Mouse (Mus musculus): ENCODE data around the gene Hmgcl.

The Hmgcl gene

DNA sequence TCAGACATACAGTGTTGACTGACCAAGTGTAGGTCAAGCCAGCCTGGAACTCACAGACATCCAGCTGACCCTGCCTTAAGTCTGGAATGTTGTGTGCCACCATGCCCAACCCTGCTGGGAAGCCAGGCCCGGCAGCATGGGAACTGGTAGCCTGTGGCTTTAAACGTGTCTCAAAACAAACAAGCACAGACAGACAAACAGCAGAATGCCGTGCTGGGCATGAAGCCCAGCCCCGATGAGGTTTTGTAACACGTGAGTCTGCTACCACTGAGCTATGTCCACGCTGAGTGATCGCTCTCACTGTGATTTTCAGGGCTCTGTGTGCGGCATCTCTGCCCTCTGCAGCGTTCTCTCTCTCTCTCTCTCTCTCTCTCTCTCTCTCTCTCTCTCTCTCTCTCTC, 9.6 kb downstream of the Hmgcl start:
- intact Hi-C loops (cut with DNase I): no loop called here

DNA sequence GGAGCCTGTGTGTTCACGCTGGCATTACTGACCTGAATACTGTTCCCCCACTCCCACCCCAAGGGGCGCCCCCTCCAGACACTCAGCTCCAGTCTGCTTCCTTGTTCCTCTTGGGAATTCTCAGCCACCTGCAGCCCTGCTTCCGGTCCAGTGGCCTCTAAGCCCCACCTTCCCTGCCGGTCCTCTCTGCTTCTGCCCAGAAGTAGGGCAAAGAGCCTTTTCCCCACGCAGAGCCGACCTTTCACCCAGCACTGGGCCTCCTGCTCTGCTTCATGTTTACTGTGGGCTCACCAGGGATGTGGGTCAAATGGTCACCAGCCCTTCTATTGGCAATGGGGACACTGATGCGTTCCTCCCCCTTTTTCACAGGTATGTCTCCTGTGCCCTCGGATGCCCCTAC, 12.1 kb downstream of the Hmgcl start:
- intact Hi-C loops (cut with DNase I): no loop called here

DNA sequence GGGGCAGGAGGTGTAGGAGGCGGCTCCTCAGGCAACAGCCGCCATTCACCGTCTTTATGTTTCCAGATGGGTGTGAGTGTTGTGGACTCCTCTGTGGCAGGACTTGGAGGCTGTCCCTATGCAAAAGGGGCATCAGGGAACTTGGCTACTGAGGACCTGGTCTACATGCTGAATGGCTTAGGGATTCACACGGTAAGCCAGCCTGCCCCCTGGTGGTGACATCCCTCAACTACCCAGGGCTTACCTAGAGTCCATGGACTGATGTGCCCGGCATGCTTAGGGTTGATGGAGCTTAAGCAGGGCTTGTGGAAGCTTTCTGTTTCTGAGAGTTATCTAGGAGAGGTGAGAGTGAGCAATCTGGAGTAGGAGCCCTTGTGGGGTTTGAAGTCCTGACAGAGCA, 14.5 kb downstream of the Hmgcl start:
- intact Hi-C loops (cut with DNase I): loop anchor here (10.0 kb wide), 1 partner anchor 194 kb away; no protein-coding TSS in a partner anchor

DNA sequence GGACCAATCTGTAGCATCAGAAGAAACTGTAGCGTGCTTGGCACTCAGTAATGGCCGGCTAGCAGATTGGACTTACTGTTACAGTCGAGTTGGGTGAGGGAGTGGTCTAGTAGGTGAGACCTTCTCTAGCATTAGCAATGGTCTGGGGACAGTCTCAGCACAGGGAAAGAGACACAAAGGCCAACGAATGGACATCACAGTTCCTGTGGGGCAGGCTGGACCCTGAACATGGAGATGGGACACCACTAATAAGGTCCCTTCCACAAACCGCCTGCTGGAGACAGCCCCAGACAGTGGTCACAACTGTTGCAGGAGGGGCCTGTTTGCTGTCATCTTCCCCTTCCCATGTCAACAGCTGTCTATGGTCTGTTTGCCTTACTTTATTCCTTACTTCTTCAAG, 15.5 kb downstream of the Hmgcl start:
- intact Hi-C loops (cut with DNase I): loop anchor here (10.0 kb wide), 1 partner anchor 193 kb away; no protein-coding TSS in a partner anchor

DNA sequence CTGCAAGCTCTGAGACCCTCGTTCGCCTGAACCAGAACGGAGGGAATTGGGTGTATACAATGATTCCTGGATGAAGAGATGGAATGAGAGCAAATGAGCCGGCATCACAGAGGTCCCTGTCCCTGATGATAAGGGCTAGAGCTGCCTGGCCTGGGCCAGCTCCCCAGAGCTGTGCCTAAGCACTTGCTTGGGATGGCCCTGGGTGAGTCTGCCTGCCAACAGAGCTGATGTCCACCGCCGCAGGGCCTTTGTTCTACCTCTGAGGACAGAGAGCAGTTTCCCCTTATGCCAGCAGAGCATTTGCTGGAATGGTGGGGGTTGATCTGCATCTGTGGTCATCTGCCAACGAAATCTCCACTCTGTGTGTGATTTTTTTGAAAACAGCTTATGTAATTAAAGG, 15.9 kb downstream of the Hmgcl start:
- intact Hi-C loops (cut with DNase I): loop anchor here (10.0 kb wide), 1 partner anchor 193 kb away; no protein-coding TSS in a partner anchor

DNA sequence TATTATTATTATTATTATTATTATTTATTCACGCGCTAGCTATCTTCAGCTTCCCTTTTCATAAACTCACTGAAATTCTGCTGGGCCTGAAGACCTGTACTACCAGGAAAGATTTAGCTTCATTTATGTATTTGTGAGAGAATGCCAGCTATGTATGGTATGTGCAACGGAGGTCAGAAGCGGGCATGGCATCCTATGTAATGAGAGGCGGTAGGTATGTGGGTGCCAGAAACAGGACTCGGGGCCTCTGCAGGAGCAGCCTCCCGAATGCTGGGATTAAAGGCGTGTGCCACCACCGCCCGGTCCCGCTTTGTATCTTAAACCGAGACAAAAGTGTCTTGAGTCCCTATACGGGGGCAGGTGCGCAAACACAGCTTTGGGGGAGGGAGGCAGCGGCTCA, 16.7 kb downstream of the Hmgcl start:
- intact Hi-C loops (cut with DNase I): loop anchor here (10.0 kb wide), 1 partner anchor 192 kb away; no protein-coding TSS in a partner anchor

DNA sequence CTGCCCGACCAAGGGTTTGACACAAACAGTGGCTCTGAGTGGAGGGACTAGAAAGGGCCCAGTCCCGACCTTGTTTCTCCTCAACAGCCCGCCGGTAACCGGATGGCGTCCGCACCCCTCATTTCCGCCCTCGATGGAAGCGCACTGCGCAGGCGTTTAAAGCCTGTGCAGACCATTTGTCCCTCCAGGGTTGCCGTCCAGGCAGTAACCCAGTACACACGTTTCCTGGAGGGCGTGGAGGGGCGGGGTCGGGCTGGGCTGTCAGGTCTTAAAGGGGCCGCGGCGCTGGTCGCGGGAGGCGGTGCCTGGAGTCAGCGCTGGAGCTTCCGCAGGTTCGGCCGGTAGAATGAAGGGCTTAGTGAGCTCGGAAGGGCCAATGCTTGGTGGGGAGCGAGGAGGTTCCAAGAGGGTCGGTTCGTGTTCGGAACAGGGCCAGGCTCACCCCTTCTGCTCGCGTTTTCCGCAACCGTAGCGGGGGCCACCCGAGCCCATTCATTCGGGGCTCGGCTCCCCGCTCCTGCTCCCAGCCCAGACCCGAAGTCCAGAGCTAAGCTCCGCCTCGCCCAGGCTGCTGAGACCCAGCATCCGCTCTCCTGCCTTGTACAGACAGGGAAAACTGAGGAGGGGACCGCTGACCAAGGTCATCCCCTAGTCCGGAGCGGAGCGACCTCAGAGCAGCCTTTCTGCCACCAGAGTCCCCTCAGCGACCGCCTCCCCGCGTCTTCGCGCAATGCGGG, 17.4 kb downstream of the Hmgcl start, which contains the start of gene Gale:
Gale (plus strand) TSS at position 271 of the 737 bp plus-strand sequence.
- intact Hi-C loops (cut with DNase I): loop anchor here (10.0 kb wide), 1 partner anchor 191 kb away; no protein-coding TSS in a partner anchor

DNA sequence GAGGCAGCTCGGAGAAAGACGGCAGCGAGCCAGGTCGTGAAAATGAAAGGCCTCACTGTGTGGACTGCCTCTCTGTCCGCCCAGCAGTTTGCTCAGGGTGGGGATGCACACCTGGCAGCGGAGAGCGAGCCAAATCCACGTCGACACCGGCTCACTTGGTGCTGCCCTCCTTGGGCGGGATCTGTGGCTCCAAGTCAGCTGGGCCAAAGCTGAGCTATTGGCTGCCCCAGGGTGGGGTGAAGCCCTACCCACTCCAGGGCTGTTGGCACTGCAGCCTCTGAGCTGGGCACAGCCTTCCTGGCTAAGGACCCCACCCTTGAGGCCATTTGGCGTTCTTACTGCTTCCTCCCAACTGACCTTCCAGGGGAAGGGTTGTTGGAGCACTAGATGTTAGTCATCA, 18.2 kb downstream of the Hmgcl start:
- intact Hi-C loops (cut with DNase I): loop anchor here (10.0 kb wide), 1 partner anchor 190 kb away; no protein-coding TSS in a partner anchor

DNA sequence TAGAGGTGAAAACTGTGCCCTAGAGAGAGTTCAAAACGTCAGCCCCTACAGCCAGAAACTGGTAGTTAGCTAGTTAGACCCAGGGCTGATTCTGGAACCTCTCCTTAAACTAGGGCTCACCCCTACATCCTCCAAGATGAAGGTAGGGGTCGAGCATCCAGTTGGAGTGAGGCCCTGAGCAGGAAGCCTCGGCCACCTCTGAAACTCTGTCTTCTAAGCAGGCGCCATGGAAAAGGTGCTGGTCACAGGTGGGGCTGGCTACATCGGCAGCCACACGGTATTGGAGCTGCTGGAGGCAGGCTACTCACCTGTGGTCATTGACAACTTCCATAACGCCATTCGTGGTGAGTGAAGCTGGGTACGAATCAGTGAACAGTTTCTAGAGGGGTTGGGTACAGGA, 18.9 kb downstream of the Hmgcl start:
- intact Hi-C loops (cut with DNase I): loop anchor here (10.0 kb wide), 1 partner anchor 190 kb away; no protein-coding TSS in a partner anchor

DNA sequence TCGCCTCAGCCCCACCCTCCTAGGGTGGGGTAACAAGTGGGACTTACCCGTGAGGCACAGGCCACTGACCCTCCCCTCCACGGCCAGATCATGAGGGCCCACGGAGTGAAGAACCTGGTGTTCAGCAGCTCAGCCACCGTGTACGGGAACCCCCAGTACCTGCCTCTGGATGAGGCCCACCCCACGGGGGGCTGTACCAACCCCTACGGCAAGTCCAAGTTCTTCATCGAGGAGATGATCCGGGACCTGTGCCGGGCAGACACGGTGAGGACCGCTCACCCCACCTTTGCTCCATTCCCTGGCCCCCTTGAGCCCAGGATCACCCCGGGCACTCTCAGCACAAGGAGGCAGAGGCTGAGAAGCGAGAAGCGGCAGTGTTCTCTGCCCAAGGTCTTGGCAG, 20.0 kb downstream of the Hmgcl start:
- intact Hi-C loops (cut with DNase I): loop anchor here (10.0 kb wide), 1 partner anchor 189 kb away; no protein-coding TSS in a partner anchor

DNA sequence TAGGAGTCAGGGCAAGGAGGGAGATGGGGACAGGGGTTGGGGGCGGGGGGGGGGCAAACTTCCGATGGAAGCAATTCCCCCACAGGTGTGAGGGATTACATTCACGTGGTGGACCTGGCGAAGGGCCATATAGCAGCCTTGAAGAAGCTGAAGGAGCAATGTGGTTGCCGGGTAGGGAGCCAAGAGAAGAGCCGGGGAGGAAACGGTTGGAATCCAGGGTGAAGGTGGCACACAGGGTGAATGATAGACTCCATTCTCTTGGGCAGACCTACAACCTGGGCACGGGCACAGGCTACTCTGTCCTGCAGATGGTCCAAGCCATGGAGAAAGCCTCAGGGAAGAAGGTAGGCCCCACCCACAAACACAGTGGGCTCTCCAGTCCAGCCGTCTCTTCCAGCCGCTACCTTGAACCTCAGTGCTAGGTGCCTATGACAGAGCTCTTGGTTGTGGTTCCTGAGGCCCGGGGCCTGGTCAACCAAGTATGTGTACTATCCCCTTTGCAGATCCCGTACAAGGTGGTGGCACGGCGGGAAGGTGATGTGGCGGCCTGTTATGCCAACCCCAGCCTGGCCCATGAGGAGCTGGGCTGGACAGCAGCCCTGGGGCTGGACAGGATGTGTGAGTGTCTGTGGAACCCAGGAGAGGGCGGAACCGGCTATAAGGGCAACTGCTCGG, 21.0 kb downstream of the Hmgcl start:
- intact Hi-C loops (cut with DNase I): loop anchor here (10.0 kb wide), 1 partner anchor 188 kb away; no protein-coding TSS in a partner anchor

DNA sequence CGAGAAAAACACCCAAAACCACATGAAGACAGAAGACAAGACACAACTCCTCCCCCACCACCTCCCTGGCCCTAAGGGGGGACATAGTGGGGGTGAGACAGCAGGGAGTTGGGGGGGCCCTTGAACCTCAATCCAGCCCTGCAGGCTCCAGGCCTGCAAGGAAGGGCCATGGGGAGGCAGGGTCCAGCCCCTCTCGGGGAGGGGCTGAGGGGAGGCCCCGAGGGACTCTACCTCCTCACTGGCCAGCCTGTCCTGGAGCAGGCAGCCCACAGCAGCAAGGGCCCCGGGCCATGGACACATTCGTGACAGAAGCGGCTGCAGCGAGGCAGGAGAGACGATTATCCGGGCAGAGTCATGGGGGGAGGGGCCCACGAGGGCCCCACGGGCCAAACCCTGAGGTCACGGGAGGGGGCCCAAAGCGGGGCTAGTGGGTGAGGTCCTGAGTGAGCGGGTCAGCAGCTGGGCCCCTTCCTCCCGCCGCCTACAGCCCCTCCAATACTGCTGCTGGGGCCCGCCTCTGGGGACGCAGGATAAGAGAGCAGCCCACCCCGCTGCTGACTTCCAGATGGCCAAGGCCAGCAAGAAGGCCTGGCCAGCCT, 22.1 kb downstream of the Hmgcl start:
- intact Hi-C loops (cut with DNase I): loop anchor here (10.0 kb wide), 1 partner anchor 186 kb away; no protein-coding TSS in a partner anchor

DNA sequence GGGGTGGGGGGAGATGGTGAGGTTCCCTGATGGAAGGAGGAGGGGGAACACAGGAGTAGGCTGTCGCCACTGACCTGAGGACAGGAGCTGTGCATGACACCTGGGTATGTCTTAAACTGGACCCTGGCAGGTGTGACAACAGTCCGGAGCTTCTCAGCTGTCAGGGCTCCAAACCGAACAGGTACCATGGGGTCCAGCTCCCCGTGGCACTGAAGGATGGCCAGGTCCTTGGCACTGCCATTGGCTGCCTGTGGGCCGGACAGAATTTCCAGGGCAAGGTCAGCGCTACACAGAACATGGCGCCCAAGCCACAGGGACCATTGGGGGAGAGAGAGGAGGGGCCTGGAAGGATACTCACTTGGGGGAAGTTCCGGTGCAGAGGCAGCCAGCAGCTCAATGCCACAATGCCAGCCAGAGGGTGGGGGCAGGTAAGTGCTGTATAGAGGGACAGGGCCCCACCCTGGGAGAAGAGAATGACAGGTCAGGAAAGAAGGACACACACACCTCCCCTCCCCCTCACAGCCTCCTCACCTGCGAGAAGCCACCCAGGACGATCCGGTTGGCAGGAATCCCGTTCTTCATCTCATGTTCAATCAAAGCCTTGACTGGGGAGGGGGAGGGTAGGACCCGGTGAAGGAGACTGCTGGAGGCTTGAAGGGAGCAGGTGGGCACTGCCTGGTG, 23.0 kb downstream of the Hmgcl start:
- intact Hi-C loops (cut with DNase I): loop anchor here (10.0 kb wide), 1 partner anchor 186 kb away; no protein-coding TSS in a partner anchor

DNA sequence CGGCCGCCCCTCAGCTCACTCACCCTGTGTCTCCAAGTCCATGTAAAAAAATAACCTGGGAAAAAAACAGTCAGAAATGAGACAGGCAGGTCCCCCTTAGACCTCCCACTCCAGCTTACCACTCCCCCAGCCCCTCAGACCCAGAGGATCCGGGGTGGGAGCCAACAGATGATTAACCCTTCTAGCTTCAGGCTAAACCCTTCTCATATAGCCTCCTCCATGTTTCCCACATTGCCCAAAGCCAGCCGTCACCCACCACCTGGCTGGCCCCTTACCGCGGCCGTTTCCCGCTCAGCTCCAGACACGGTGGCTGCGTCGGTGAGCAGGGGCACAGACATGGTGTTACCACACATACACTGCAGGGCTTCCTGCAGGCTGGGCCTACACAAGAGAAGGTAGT, 24.3 kb downstream of the Hmgcl start:
- intact Hi-C loops (cut with DNase I): loop anchor here (5.0 kb wide), 1 partner anchor 82 kb away; the partner anchor contains the start of gene Rpl11

DNA sequence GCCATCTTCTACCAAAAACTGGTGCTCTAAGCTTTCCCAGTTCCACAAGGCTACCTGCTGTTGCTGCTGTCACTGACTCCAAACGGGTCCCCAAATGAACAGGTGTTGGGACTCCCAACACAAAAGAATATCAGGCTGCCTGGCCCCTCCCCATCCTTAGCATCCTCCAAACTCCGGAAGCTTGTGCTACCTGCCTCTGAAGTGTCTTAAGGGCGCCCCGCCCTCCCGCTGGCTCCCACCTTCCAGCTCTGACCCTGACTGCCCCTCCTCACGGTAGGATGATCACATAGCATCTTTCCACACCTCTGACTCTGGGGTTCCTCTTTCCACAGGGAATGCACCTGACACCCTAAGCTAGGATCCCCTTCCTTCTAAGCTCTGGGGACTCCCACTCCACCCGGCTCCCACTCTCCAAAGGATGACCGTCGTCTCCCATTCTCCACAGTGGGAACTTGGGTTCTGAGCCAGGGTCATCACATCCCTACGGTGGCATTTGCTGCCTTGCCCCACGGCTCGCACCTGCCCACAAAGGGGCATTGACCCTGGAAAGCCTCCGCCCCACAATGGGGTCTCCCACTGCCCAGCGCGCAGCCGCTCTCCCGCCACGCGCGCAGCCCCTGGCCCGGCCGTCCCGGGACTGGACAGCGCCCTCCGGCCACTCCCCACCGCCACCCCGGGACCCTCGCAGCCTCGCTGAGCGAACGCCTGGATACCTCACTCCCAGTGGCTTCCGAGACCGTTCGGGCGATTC, 25.7 kb downstream of the Hmgcl start:
- intact Hi-C loops (cut with DNase I): loop anchor here (5.0 kb wide), 1 partner anchor 80 kb away; the partner anchor contains the start of gene Rpl11

DNA sequence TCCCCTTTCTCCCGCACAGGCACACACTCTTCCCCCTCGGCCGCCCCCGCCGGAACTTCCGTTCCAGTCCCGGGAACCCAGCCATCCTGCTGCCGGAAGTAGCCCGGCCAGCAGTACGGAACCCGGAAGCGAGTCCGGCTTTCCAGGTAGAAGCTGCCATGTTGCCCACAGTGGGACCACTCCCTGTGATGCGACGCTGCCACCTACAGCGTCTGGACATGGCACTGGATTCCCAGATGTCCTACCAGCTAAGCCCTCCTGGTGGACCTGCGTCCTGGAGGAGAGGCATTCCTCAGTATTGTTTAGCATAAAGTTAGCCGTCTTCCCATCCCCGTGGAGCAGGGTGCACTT, 26.3 kb downstream of the Hmgcl start, which contains the start of gene Lypla2:
Lypla2 (minus strand) TSS at position 71 of the 351 bp plus-strand sequence.
- intact Hi-C loops (cut with DNase I): loop anchor here (5.0 kb wide), 1 partner anchor 80 kb away; the partner anchor contains the start of gene Rpl11

DNA sequence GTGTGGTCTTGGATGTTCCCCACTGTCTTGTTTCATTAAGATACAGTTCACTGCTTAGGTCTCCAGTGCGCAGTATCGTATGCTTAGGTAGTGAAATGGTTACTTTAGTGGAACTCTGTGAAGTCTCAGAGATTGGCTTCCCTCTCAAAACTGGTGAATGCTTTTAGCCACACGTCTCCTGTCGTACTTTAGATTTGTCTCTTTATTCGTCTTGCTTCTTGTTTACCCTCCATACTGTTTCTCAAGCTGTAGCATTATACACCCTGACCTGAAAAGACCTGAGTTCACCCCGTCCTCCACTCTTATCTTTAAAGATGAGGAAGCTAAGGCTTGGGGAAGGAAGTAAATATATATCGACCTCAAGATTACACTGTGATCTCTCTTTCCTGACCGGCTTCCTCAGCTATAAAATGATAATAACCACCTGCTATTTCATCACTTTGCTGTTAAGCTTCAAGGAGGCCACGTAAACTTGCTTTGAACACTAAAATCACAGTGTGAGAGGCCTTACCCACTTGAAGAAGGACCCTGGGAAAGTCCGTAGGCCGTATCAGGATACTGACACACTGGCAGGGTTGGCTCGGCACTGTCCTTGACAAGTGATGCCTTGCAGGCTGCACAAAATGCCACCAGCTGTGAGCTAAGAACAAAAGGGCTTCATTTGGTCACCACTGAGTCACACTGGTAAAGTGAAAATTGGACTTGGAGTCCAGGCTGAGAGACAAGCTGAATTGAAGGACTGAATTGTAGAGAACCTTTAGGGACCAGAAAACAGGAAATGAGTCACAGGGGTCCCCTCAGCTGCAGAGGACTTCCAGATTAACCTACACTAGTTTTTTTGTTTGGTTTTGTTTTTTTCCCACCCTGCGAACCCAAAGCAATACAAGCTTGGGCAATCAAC, 26.9 kb downstream of the Hmgcl start:
- intact Hi-C loops (cut with DNase I): loop anchor here (5.0 kb wide), 1 partner anchor 79 kb away; the partner anchor contains the start of gene Rpl11

DNA sequence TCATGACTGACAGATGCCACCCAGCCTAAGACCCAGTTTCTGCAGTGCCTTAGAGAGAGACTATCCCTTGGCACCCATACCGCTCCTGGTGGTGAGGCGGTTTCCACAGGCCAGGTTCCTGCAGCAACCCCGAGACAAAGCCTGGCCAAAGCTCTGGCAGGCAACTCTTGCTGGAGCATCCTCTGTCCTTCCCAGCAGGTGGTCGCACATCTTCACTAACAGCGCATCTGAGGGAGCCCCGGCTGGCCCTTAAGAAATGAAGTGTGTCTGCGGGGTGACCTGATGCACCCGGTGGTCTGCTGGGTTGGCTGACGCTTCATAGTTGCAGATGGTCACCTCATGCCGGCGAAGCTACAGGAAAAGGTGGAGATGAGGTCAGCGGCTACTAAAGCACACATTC, 29.9 kb downstream of the Hmgcl start:
- intact Hi-C loops (cut with DNase I): no loop called here

DNA sequence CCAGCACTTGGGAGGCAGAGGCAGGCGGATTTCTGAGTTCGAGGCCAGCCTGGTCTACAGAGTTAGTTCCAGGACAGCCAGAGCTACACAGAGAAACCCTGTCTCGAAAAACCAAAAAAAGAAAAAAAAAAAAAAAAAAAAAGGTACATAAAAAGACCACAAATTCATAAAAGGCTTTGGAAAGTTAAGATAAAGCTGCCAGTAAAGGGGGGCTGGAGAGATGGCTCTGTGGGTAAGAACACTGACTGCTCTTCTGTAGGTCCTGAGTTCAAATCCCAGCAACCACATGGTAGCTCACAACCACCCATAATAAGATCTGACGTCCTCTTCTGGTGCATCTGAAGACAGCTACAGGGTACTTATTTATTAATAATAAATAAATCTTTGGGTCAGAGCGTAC, 34.0 kb downstream of the Hmgcl start:
- intact Hi-C loops (cut with DNase I): loop anchor here (10.0 kb wide), 1 partner anchor 305 kb away; the partner anchor contains the start of gene Zfp46

Measured in adrenal gland (tissue).